Mouse (Mus musculus): ENCODE results near the gene Sele.

The Sele gene

GRCm38 (mm10) chr1:164079091-164079490 lies 31.1 kb downstream of the Sele start:
- no peak for DNase-seq (ENCODE audit: low read depth, low spot score)
- H3K36me3 ChIP-seq (ENCODE audit: control insufficient read depth, insufficient read depth, low read length, poor library complexity, severe bottlenecking), result peaks cover 13% of the 10 kb centered on the region; the same call in 1 of the 2 replicates
- no peaks in the 10 kb centered on the region for H3K27me3 ChIP-seq (ENCODE audit: control insufficient read depth, insufficient read depth, low read length, poor library complexity, severe bottlenecking)

- H3K27me3 ChIP-seq (ENCODE audit: control insufficient read depth, insufficient read depth, low read length, poor library complexity, severe bottlenecking), result no peaks in the 10 kb centered on the region
- no peak for DNase-seq (ENCODE audit: low read depth, low spot score)
- H3K36me3 ChIP-seq (ENCODE audit: control insufficient read depth, insufficient read depth, low read length, poor library complexity, severe bottlenecking), result peaks cover 13% of the 10 kb centered on the region; the same call in 1 of the 2 replicates
These were observed 35.0 kb downstream of the Sele start for GRCm38 (mm10) chr1:164083046-164083445.

- no peak for DNase-seq (ENCODE audit: low read depth, low spot score)
- H3K36me3 ChIP-seq (ENCODE audit: control insufficient read depth, insufficient read depth, low read length, poor library complexity, severe bottlenecking), result no peaks in the 10 kb centered on the region
- H3K27me3 ChIP-seq (ENCODE audit: control insufficient read depth, insufficient read depth, low read length, poor library complexity, severe bottlenecking), result no peaks in the 10 kb centered on the region
These were observed 38.8 kb downstream of the Sele start for GRCm38 (mm10) chr1:164086797-164087196.

GRCm38 (mm10) chr1:164087872-164088271 lies 39.8 kb downstream of the Sele start:
- H3K27me3 ChIP-seq (ENCODE audit: control insufficient read depth, insufficient read depth, low read length, poor library complexity, severe bottlenecking), result no peaks in the 10 kb centered on the region
- H3K36me3 ChIP-seq (ENCODE audit: control insufficient read depth, insufficient read depth, low read length, poor library complexity, severe bottlenecking), result no peaks in the 10 kb centered on the region
- DNase-seq (ENCODE audit: low read depth, low spot score), result no peak

GRCm38 (mm10) chr1:164096780-164097179 lies 48.7 kb downstream of the Sele start:
- Histone ChIP-seq H3K27me3 (ENCODE audit: control insufficient read depth, insufficient read depth, low read length, poor library complexity, severe bottlenecking) (no peaks in the 10 kb centered on the region), H3K36me3 (ENCODE audit: control insufficient read depth, insufficient read depth, low read length, poor library complexity, severe bottlenecking) (no peaks in the 10 kb centered on the region)
- DNase-seq (ENCODE audit: low read depth, low spot score), result no peak

- no peaks in the 10 kb centered on the region for H3K27me3 ChIP-seq (ENCODE audit: control insufficient read depth, insufficient read depth, low read length, poor library complexity, severe bottlenecking)
- DNase-seq (ENCODE audit: low read depth, low spot score), result no peak
- no peaks in the 10 kb centered on the region for H3K36me3 ChIP-seq (ENCODE audit: control insufficient read depth, insufficient read depth, low read length, poor library complexity, severe bottlenecking)
These were observed 49.9 kb downstream of the Sele start for GRCm38 (mm10) chr1:164097911-164098310.

DNA sequence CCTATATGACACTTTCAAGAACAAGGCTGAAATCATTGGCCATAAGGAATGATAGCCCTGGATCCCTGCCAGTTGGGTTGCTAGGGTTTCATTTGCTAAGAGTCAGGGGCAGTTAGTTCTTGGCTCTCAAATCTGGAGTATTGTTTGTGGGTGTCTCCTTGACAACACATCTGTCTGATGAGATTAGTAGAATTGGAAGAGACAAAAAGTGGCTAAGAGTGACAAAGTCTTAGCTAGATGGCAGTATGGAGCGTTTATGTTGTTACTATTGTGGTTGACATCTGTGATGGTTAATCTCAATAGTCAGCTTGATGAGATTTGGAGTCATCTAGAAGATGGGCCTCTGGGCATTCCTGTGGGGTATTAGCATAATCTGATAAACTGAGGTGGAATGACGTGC lies 50.3 kb downstream of the Sele start:
- H3K36me3 ChIP-seq (ENCODE audit: control insufficient read depth, insufficient read depth, low read length, poor library complexity, severe bottlenecking), result no peaks in the 10 kb centered on the region
- no peak for DNase-seq (ENCODE audit: low read depth, low spot score)
- H3K27me3 ChIP-seq (ENCODE audit: control insufficient read depth, insufficient read depth, low read length, poor library complexity, severe bottlenecking), result no peaks in the 10 kb centered on the region

Data from splenic B cell, adult 2 months (primary cell).